Mouse (Mus musculus): ENCODE data around the gene Mrpl44. TPM values are rescaled to one million over a fixed set of nuclear protein-coding genes. Genes with fewer than 3 reads are reported as not detected.

Gene Mrpl44
- total and polyA plus RNA-seq, 2 experiments from 2014 or later: 49.6 to 57.2 TPM

- Histone ChIP-seq H3K4me1 (ENCODE audit: control insufficient read depth, insufficient read depth) (peaks cover 4% of the 10 kb centered on the region; the same call in 1 of the 2 replicates), H3K9me3 (replicated peaks; ENCODE audit: control insufficient read depth, low read length) (no peaks in the 10 kb centered on the region), H3K4me3 (ENCODE audit: low read depth, low read length) (no peak overlapping the region), H3K4me2 (ENCODE audit: low read depth, low read length) (no peak overlapping the region), H3K36me3 (replicated peaks; ENCODE audit: control insufficient read depth, insufficient read depth, low read length) (peaks cover 12% of the 10 kb centered on the region; the same call in 1 of the 2 replicates), H3K27me3 (ENCODE audit: control insufficient read depth, insufficient read depth, low read length) (no peaks in the 10 kb centered on the region), H3K9ac (replicated peaks; ENCODE audit: low read depth, low read length) (no peak overlapping the region), H3K27ac (ENCODE audit: low read depth) (no peak overlapping the region)
- TF ChIP-seq CTCF (IDR thresholded peaks at IDR 0.05; ENCODE audit: low read depth): no peak
- TF ChIP-seq EP300 (IDR thresholded peaks at IDR 0.05; ENCODE audit: low read depth): no peak
- 93% methylated on average over 7 of the region's 7 CpGs for WGBS
- DNase-seq (ENCODE audit: low spot score): no peak
- no peak for ATAC-seq (ENCODE audit: insufficient read depth, low read depth)
These were observed 32.9 kb upstream of the Mrpl44 start for GRCm38 (mm10) chr1:79742949-79743348.

GRCm38 (mm10) chr1:79743385-79743784 is 32.4 kb upstream of the Mrpl44 start:
- DNase-seq (ENCODE audit: low spot score) (no peak), ATAC-seq (ENCODE audit: insufficient read depth, low read depth) (no peak)
- no peaks in the 10 kb centered on the region for H3K9me3 ChIP-seq (replicated peaks; ENCODE audit: control insufficient read depth, low read length)
- TF ChIP-seq EP300 (IDR thresholded peaks at IDR 0.05; ENCODE audit: low read depth) (no peak), CTCF (IDR thresholded peaks at IDR 0.05; ENCODE audit: low read depth) (no peak)
- no peak overlapping the region for H3K27ac ChIP-seq (ENCODE audit: low read depth)
- H3K4me3 ChIP-seq (ENCODE audit: low read depth, low read length): no peak overlapping the region
- 95% methylated on average over 1 of the region's 1 CpGs for WGBS
- no peak overlapping the region for H3K9ac ChIP-seq (replicated peaks; ENCODE audit: low read depth, low read length)
- H3K36me3 ChIP-seq (replicated peaks; ENCODE audit: control insufficient read depth, insufficient read depth, low read length): peaks cover 12% of the 10 kb centered on the region; the same call in 1 of the 2 replicates
- no peaks in the 10 kb centered on the region for H3K27me3 ChIP-seq (ENCODE audit: control insufficient read depth, insufficient read depth, low read length)
- peaks cover 5% of the 10 kb centered on the region; the same call in 1 of the 2 replicates for H3K4me1 ChIP-seq (ENCODE audit: control insufficient read depth, insufficient read depth)
- no peak overlapping the region for H3K4me2 ChIP-seq (ENCODE audit: low read depth, low read length)

- 0 out of 2 replicates have a peak overlapping the region, but pooled peaks have one; percentile 12 for H3K4me2 ChIP-seq (ENCODE audit: low read depth, low read length)
- 22% methylated on average over 4 of the region's 4 CpGs for WGBS
These were observed 29.8 kb upstream of the Mrpl44 start for GRCm38 (mm10) chr1:79746056-79746455.

GRCm38 (mm10) chr1:79751186-79751585 is 24.6 kb upstream of the Mrpl44 start:
- ATAC-seq (ENCODE audit: insufficient read depth, low read depth) (peak; percentile 43), DNase-seq (ENCODE audit: low spot score) (peak; percentile 66)
- no peaks in the 10 kb centered on the region for H3K9me3 ChIP-seq (replicated peaks; ENCODE audit: control insufficient read depth, low read length)
- WGBS: 54% methylated on average over 5 of the region's 5 CpGs
- peaks cover 23% of the 10 kb centered on the region for H3K4me1 ChIP-seq (ENCODE audit: control insufficient read depth, insufficient read depth)
- H3K4me2 ChIP-seq (ENCODE audit: low read depth, low read length): no peak overlapping the region
- no peaks in the 10 kb centered on the region for H3K27me3 ChIP-seq (ENCODE audit: control insufficient read depth, insufficient read depth, low read length)
- no peak overlapping the region for H3K4me3 ChIP-seq (ENCODE audit: low read depth, low read length)
- H3K27ac ChIP-seq (ENCODE audit: low read depth): peak overlapping the region; percentile 64
- no peak for TF ChIP-seq EP300 (IDR thresholded peaks at IDR 0.05; ENCODE audit: low read depth)
- no peak for TF ChIP-seq CTCF (IDR thresholded peaks at IDR 0.05; ENCODE audit: low read depth)
- no peaks in the 10 kb centered on the region for H3K36me3 ChIP-seq (replicated peaks; ENCODE audit: control insufficient read depth, insufficient read depth, low read length)
- H3K9ac ChIP-seq (replicated peaks; ENCODE audit: low read depth, low read length): no peak overlapping the region

More at GRCm38 (mm10) chr1:79746056-79746455, 29.8 kb upstream of the Mrpl44 start:
- H3K27me3 ChIP-seq (ENCODE audit: control insufficient read depth, insufficient read depth, low read length): no peaks in the 10 kb centered on the region
- ATAC-seq (ENCODE audit: insufficient read depth, low read depth): peak; percentile 98
- TF ChIP-seq CTCF (IDR thresholded peaks at IDR 0.05; ENCODE audit: low read depth): no peak
- TF ChIP-seq EP300 (IDR thresholded peaks at IDR 0.05; ENCODE audit: low read depth): no peak
- no peaks in the 10 kb centered on the region for H3K9me3 ChIP-seq (replicated peaks; ENCODE audit: control insufficient read depth, low read length)
- H3K9ac ChIP-seq (replicated peaks; ENCODE audit: low read depth, low read length): no peak overlapping the region
- no peak overlapping the region for H3K4me3 ChIP-seq (ENCODE audit: low read depth, low read length)
- H3K27ac ChIP-seq (ENCODE audit: low read depth): peak overlapping the region; percentile 92
- H3K4me1 ChIP-seq (ENCODE audit: control insufficient read depth, insufficient read depth): peaks cover 10% of the 10 kb centered on the region; the same call in 1 of the 2 replicates
- no peaks in the 10 kb centered on the region for H3K36me3 ChIP-seq (replicated peaks; ENCODE audit: control insufficient read depth, insufficient read depth, low read length)
- peak; percentile 92 for DNase-seq (ENCODE audit: low spot score)

GRCm38 (mm10) chr1:79752015-79752695 is 23.7 kb upstream of the Mrpl44 start:
- Histone ChIP-seq H3K4me1 (ENCODE audit: control insufficient read depth, insufficient read depth) (peaks cover 29% of the 10 kb centered on the region), H3K9me3 (replicated peaks; ENCODE audit: control insufficient read depth, low read length) (no peaks in the 10 kb centered on the region), H3K4me2 (ENCODE audit: low read depth, low read length) (no peak overlapping the region), H3K9ac (replicated peaks; ENCODE audit: low read depth, low read length) (no peak overlapping the region), H3K27me3 (ENCODE audit: control insufficient read depth, insufficient read depth, low read length) (no peaks in the 10 kb centered on the region), H3K4me3 (ENCODE audit: low read depth, low read length) (no peak overlapping the region), H3K36me3 (replicated peaks; ENCODE audit: control insufficient read depth, insufficient read depth, low read length) (no peaks in the 10 kb centered on the region), H3K27ac (ENCODE audit: low read depth) (peak overlapping the region; percentile 64)
- TF ChIP-seq EP300 (IDR thresholded peaks at IDR 0.05; ENCODE audit: low read depth) (no peak), CTCF (IDR thresholded peaks at IDR 0.05; ENCODE audit: low read depth) (no peak)
- ATAC-seq (ENCODE audit: insufficient read depth, low read depth): no peak
- DNase-seq (ENCODE audit: low spot score): no peak
- WGBS: 71% methylated on average over 7 of the region's 7 CpGs
